8 mouse cellular contexts compared by ENCODE assay signal in genomic region chr9:109098969-109099368, GRCm38 (mm10). TPM values are rescaled to one million over a fixed set of nuclear protein-coding genes. Genes with fewer than 3 reads are reported as not detected.
DNase-seq lines count a peak whose midpoint lies in the region; ATAC-seq lines count a peak whose summit lies in the region.

No protein-coding gene starts in this region.

- H3K36me3 ChIP-seq in stomach, embryonic 16.5 days (ENCODE audit: control insufficient read depth, insufficient read depth, low read length) = no peaks in the 10 kb centered on the region

- peak; percentile 84 for DNase-seq in Muller cell, postnatal 12 days (ENCODE audit: inconsistent ontology term)
- DNase-seq in brain, adult 2 months (ENCODE audit: low read depth, low spot score) = peak; percentile 48
- peak; percentile 84 to 88 for DNase-seq in heart, postnatal 10 days
- DNase-seq in kidney, postnatal 4 days = peak; percentile 84 to 90
- DNase-seq in lung, postnatal 10 days = peak; percentile 87

- H3K4me3 ChIP-seq in stomach, embryonic 16.5 days (replicated peaks; ENCODE audit: low read length) = 0 out of 2 replicates have a peak overlapping the region, but pooled peaks have one; percentile 5

- no peaks in the 10 kb centered on the region for H3K27me3 ChIP-seq in stomach, embryonic 16.5 days (ENCODE audit: control insufficient read depth, insufficient read depth, low read length)

- H3K27ac ChIP-seq in stomach, embryonic 16.5 days (ENCODE audit: low read length) = peak overlapping the region; percentile 99; the same call in 1 of the 2 replicates

- WGBS in stomach, embryonic 16.5 days = 20% methylated on average over 5 of the region's 6 CpGs

- no peaks in the 10 kb centered on the region for H3K9me3 ChIP-seq in stomach, embryonic 16.5 days (replicated peaks; ENCODE audit: control insufficient read depth, low read length)

- H3K4me2 ChIP-seq in stomach, embryonic 16.5 days (ENCODE audit: low read depth, low read length) = peak overlapping the region; percentile 79; the same call in 1 of the 2 replicates

- intact Hi-C loops in heart, postnatal 10 days (cut with DNase I) = no loop called here

- H3K4me1 ChIP-seq in stomach, embryonic 16.5 days (ENCODE audit: control insufficient read depth, insufficient read depth, low read length) = peaks cover 42% of the 10 kb centered on the region

- peak overlapping the region; percentile 40 for H3K9ac ChIP-seq in stomach, embryonic 16.5 days (ENCODE audit: low read length)

- peak; percentile 30; the same call in 1 of the 2 replicates for ATAC-seq in stomach, embryonic 16.5 days (ENCODE audit: insufficient read depth, low FRiP score)
- no peak for ATAC-seq in granulocyte monocyte progenitor cell, adult 5-6 weeks (replicated peaks; ENCODE audit: poor library complexity, severe bottlenecking)
- no peak for ATAC-seq in monocyte, adult 5-6 weeks (replicated peaks; ENCODE audit: insufficient number of reproducible peaks, low FRiP score, low TSS enrichment, poor library complexity, severe bottlenecking)

RNA-seq across cellular contexts. Expression of gene Plxnb1, which starts 3.8 kb away (rescaled TPM):
- total RNA-seq in heart, postnatal 10 days (2021) = 10 to 100 TPM; 23.8 to 28.3 TPM
- 15.4 and 15.6 TPM in 2 replicates for polyA plus RNA-seq in stomach, embryonic 16.5 days (2015; fragmentation: Nextera tagmentation; extraction: Ambion mirVana)
- not detected in 2 replicates for total RNA-seq in granulocyte monocyte progenitor cell, adult 5-6 weeks (2014; fragmentation: Nextera tagmentation)
- total RNA-seq in granulocyte monocyte progenitor cell, adult 5-6 weeks (2017) = not detected in 2 replicates
- 0.32 to 5.5 TPM (median 0.78 TPM) in 3 replicates for total RNA-seq in monocyte, adult 5-6 weeks (2017)

RNA-seq across cellular contexts. Expression of gene Tma7, which starts 16.6 kb away (rescaled TPM):
- total RNA-seq in heart, postnatal 10 days (2021) = 100 to 1,000 TPM; 272 to 274 TPM
- 495 and 585 TPM in 2 replicates for polyA plus RNA-seq in stomach, embryonic 16.5 days (2015; fragmentation: Nextera tagmentation; extraction: Ambion mirVana)
- total RNA-seq in granulocyte monocyte progenitor cell, adult 5-6 weeks (2014; fragmentation: Nextera tagmentation) = 391 and 511 TPM in 2 replicates
- 153 and 178 TPM in 2 replicates for total RNA-seq in granulocyte monocyte progenitor cell, adult 5-6 weeks (2017)
- total RNA-seq in monocyte, adult 5-6 weeks (2017) = 155 to 237 TPM (median 205 TPM) in 3 replicates

RNA-seq across cellular contexts. Expression of gene Ccdc51, which starts 16.7 kb away (rescaled TPM):
- 10 to 100 TPM; 10.3 to 12.4 TPM for total RNA-seq in heart, postnatal 10 days (2021)
- 15.8 and 17.3 TPM in 2 replicates for polyA plus RNA-seq in stomach, embryonic 16.5 days (2015; fragmentation: Nextera tagmentation; extraction: Ambion mirVana)
- 8.3 and 9.6 TPM in 2 replicates for total RNA-seq in granulocyte monocyte progenitor cell, adult 5-6 weeks (2014; fragmentation: Nextera tagmentation)
- total RNA-seq in granulocyte monocyte progenitor cell, adult 5-6 weeks (2017) = 11.6 and 18.0 TPM in 2 replicates
- total RNA-seq in monocyte, adult 5-6 weeks (2017) = 3.6 to 10.0 TPM (median 9.5 TPM) in 3 replicates

RNA-seq across cellular contexts. Expression of gene Atrip, which starts 25.0 kb away (rescaled TPM):
- 10 to 100 TPM in 1 of 2 experiments, 1 to 10 TPM in 1; 9.2 to 10.4 TPM for total RNA-seq in heart, postnatal 10 days (2021)
- 23.1 and 23.4 TPM in 2 replicates for polyA plus RNA-seq in stomach, embryonic 16.5 days (2015; fragmentation: Nextera tagmentation; extraction: Ambion mirVana)
- 13.5 and 26.7 TPM in 2 replicates for total RNA-seq in granulocyte monocyte progenitor cell, adult 5-6 weeks (2014; fragmentation: Nextera tagmentation)
- 22.2 and 30.6 TPM in 2 replicates for total RNA-seq in granulocyte monocyte progenitor cell, adult 5-6 weeks (2017)
- 11.1 to 17.6 TPM (median 15.7 TPM) in 3 replicates for total RNA-seq in monocyte, adult 5-6 weeks (2017)

RNA-seq across cellular contexts. Expression of gene Trex1, which starts 39.4 kb away (rescaled TPM):
- 10 to 100 TPM in 1 of 2 experiments, 1 to 10 TPM in 1; 9.8 to 12.2 TPM for total RNA-seq in heart, postnatal 10 days (2021)
- 13.7 and 15.7 TPM in 2 replicates for polyA plus RNA-seq in stomach, embryonic 16.5 days (2015; fragmentation: Nextera tagmentation; extraction: Ambion mirVana)
- total RNA-seq in granulocyte monocyte progenitor cell, adult 5-6 weeks (2014; fragmentation: Nextera tagmentation) = 23.5 and 32.3 TPM in 2 replicates
- total RNA-seq in granulocyte monocyte progenitor cell, adult 5-6 weeks (2017) = 17.1 and 17.8 TPM in 2 replicates
- total RNA-seq in monocyte, adult 5-6 weeks (2017) = 47.4 to 94.7 TPM (median 64.7 TPM) in 3 replicates
